Mouse (Mus musculus) stomach, postnatal 0 days (tissue): Measurements from ENCODE around the gene Gipc2.

Source experiments
- CTCF ChIP-seq: IDR thresholded peaks from 2 replicates; pipeline ENCODE4 v1.5.1; 2016; ENCODE audit warnings: antibody characterized with exemption, low read depth, mild to moderate bottlenecking, moderate library complexity
- EP300 ChIP-seq: optimal IDR thresholded peaks from 2 replicates; pipeline ENCODE3; 2016; ENCODE audit warnings: antibody characterized with exemption

DNA sequence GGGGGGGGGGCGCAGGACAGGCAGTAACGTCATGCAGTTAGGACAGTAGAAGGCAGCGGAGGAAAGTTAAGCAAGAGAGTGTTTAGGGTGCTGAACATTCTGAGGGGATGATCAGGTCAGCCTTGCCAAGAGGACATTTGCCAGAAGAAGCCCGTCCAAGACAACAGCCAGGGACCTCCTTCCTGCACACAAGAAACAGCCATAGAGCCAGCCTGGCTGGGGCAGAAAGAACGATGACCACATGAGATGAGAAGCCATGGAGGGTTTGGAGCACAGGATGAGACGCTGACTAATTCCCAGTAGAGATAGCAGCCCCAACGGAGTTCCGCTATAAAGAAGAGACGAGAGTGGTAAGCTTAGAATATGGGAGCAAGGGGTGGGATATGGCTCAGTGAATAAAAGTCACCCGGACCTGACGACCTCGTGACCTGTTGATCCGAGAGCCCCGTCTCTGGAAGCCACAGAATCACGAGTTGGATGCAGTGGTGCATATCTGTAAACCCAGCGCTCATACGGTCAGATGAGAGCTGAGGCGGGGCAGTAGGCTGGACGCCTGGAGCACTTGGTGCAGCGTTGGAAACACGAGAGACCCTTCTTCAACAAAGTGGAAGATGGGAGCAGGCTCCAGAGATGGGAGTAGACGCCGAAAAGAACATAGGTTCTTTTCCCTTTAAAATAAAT is 9.1 kb downstream of the Gipc2 start:
- TF ChIP-seq CTCF, result no peak
- TF ChIP-seq EP300, result no peak
